Mouse (Mus musculus): Measurements from ENCODE around the gene Ptpn5. TPM values are rescaled to one million over a fixed set of nuclear protein-coding genes. Genes with fewer than 3 reads are reported as not detected.

Ptpn5 gene
- polyA plus RNA-seq, 1 experiment from 2014 or later, result 103 TPM

DNA sequence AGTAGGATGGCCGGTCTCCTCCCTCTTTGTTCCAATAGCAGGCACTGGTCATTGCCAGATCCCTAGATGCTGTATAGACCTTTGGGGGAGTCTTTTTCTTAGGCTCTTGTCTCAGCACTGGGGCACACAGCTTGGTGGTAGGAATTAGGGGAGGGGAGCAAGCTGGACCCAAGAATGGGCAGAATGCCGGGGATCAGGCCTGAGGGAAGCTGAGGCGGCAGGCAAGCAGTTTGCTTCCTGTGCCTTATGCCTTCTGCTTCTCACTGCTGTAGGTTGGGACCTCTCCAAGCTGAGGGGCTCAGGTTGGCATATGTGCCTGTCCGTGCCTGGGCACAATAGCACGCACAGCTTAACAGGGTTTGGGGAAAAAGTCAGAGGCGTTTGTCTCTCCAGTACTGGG, 57.3 kb downstream of the Ptpn5 start:
- H3K27me3 ChIP-seq (replicated peaks; ENCODE audit: control insufficient read depth, insufficient read depth, low read length), result no peaks in the 10 kb centered on the region
- no peak overlapping the region for H3K27ac ChIP-seq (ENCODE audit: low read length)
- no peaks in the 10 kb centered on the region for H3K9me3 ChIP-seq (ENCODE audit: control insufficient read depth, low read length)
- H3K36me3 ChIP-seq (ENCODE audit: control insufficient read depth, insufficient read depth), result no peaks in the 10 kb centered on the region
- ATAC-seq, result no peak
- H3K4me3 ChIP-seq (replicated peaks; ENCODE audit: low read length), result no peak overlapping the region
- 77% methylated on average over 6 of the region's 6 CpGs for WGBS
- no peaks in the 10 kb centered on the region for H3K4me1 ChIP-seq (replicated peaks; ENCODE audit: control insufficient read depth, insufficient read depth, low read length)
- H3K9ac ChIP-seq (replicated peaks; ENCODE audit: low read depth, low read length), result no peak overlapping the region
- H3K4me2 ChIP-seq (ENCODE audit: low read length), result no peak overlapping the region

DNA sequence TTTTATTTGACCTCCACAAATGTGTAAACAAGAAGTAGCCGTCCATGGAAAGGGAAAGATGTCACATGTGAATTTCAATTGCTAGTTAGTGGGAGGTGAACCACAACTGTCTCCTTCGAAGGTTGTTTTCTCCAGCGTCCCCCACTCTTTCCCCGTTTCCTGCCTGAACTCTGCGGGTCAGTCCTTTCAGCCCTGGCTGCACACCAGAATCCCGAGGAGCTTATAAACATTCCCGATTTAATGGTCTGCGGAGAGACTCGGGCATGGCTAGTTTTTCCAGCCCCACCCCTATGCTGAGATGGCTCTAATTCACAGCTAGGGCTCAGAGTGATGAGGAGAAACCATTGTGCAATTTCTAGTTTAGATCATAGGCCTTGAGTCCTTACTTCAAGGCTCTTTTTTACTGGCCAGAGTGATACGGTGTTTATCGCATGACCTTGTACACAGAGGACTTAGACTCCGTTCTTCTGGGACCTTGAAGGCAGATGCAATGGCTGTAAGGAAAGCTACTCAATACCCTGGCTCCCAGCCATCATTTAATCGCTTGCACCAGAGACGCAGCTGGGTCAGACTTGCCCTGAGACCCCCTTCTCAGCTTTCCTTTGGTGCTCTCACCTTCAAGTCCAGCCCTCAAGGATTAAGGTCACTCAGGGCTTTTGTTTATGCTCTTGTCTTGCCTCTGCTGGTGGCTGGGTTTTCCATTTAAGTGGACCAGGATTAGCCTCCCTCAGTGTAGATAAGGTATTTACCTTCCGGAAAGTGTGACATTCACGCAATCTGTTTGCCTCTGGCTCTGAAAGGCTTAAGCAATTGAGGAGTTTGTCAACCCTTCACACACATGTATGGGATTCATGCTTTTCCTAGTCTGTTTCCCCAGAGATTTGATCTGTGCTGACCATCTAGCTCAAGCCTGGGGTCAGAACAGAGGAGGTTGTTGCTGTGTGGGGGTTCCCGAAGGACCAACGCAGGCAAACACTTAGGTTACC, 59.7 kb downstream of the Ptpn5 start:
- Histone ChIP-seq H3K9ac (replicated peaks; ENCODE audit: low read depth, low read length) (no peak overlapping the region), H3K36me3 (ENCODE audit: control insufficient read depth, insufficient read depth) (no peaks in the 10 kb centered on the region), H3K4me2 (ENCODE audit: low read length) (no peak overlapping the region), H3K4me1 (replicated peaks; ENCODE audit: control insufficient read depth, insufficient read depth, low read length) (no peaks in the 10 kb centered on the region), H3K9me3 (ENCODE audit: control insufficient read depth, low read length) (no peaks in the 10 kb centered on the region), H3K4me3 (replicated peaks; ENCODE audit: low read length) (no peak overlapping the region), H3K27ac (ENCODE audit: low read length) (no peak overlapping the region), H3K27me3 (replicated peaks; ENCODE audit: control insufficient read depth, insufficient read depth, low read length) (no peaks in the 10 kb centered on the region)
- 56% methylated on average over 18 of the region's 18 CpGs for WGBS
- no peak for ATAC-seq

DNA sequence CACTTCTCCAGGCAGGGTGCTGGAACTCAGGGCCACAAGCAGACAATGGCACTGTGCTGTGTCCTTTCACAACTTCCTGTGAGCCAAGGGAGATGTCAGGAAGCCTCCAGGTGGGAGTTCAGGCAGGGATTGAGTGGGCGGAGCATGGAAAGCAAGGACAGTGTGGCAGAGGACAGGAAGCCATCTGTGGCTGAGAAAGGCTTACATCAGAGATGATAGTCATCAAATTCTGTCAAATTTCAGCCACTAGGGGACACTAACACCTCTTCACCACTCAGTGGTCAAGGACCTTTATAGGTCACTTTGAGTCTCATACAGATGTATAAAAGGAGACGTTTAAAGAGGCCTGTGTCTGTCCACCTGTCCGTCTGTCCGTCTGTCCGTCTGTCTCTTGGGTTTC, 60.9 kb downstream of the Ptpn5 start:
- 75% methylated on average over 5 of the region's 5 CpGs for WGBS
- H3K27ac ChIP-seq (ENCODE audit: low read length), result no peak overlapping the region
- no peaks in the 10 kb centered on the region for H3K9me3 ChIP-seq (ENCODE audit: control insufficient read depth, low read length)
- H3K9ac ChIP-seq (replicated peaks; ENCODE audit: low read depth, low read length), result no peak overlapping the region
- H3K4me2 ChIP-seq (ENCODE audit: low read length), result no peak overlapping the region
- no peaks in the 10 kb centered on the region for H3K4me1 ChIP-seq (replicated peaks; ENCODE audit: control insufficient read depth, insufficient read depth, low read length)
- no peaks in the 10 kb centered on the region for H3K27me3 ChIP-seq (replicated peaks; ENCODE audit: control insufficient read depth, insufficient read depth, low read length)
- no peak for ATAC-seq
- H3K36me3 ChIP-seq (ENCODE audit: control insufficient read depth, insufficient read depth), result no peaks in the 10 kb centered on the region
- H3K4me3 ChIP-seq (replicated peaks; ENCODE audit: low read length), result no peak overlapping the region

DNA sequence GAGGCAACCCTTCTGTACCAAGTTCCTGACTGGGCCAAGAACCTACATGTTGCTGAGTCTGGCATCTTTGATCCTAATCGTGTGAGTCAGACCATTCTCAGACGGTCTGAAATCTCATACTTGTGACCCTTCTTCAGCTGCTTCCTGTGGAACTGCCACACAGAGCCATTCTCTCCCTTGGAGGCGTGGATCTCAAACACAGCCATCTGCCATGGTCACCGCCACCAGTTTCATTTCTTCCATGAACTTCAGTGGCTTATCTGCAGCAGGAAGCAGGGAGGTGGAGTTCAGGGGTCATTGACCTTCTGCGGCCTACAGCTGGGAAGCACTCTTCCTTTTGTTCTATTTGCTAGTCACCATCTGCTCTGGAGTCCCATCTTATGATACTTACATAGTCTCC, 65.6 kb downstream of the Ptpn5 start:
- WGBS, result 86% methylated on average over 5 of the region's 5 CpGs
- Histone ChIP-seq H3K27me3 (replicated peaks; ENCODE audit: control insufficient read depth, insufficient read depth, low read length) (no peaks in the 10 kb centered on the region), H3K4me1 (replicated peaks; ENCODE audit: control insufficient read depth, insufficient read depth, low read length) (no peaks in the 10 kb centered on the region), H3K9me3 (ENCODE audit: control insufficient read depth, low read length) (no peaks in the 10 kb centered on the region), H3K9ac (replicated peaks; ENCODE audit: low read depth, low read length) (no peak overlapping the region), H3K4me3 (replicated peaks; ENCODE audit: low read length) (no peak overlapping the region), H3K36me3 (ENCODE audit: control insufficient read depth, insufficient read depth) (no peaks in the 10 kb centered on the region), H3K4me2 (ENCODE audit: low read length) (no peak overlapping the region), H3K27ac (ENCODE audit: low read length) (no peak overlapping the region)
- ATAC-seq, result no peak

DNA sequence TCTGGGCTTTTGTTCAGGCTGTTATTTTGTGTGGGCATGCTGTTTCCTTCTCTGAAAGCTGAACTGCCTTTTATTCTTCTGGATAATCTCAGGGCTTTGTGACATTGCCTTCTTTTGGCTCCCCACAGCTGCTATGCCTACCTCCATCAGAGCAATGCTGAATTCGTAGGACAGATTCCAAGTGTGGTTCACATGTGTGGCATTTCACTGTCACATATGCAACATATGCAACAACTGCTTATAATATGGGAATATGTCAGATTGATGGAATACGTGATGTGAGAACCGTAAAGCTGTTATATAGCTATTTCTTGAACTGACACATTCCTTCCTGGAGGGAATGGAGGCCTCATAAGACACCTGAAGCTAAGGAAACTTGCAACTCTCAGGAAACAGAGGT, 66.5 kb downstream of the Ptpn5 start:
- Histone ChIP-seq H3K36me3 (ENCODE audit: control insufficient read depth, insufficient read depth) (no peaks in the 10 kb centered on the region), H3K9ac (replicated peaks; ENCODE audit: low read depth, low read length) (no peak overlapping the region), H3K4me3 (replicated peaks; ENCODE audit: low read length) (no peak overlapping the region), H3K27ac (ENCODE audit: low read length) (no peak overlapping the region), H3K27me3 (replicated peaks; ENCODE audit: control insufficient read depth, insufficient read depth, low read length) (no peaks in the 10 kb centered on the region), H3K4me1 (replicated peaks; ENCODE audit: control insufficient read depth, insufficient read depth, low read length) (no peaks in the 10 kb centered on the region), H3K9me3 (ENCODE audit: control insufficient read depth, low read length) (no peaks in the 10 kb centered on the region), H3K4me2 (ENCODE audit: low read length) (no peak overlapping the region)
- ATAC-seq, result no peak
- 79% methylated on average over 3 of the region's 3 CpGs for WGBS

DNA sequence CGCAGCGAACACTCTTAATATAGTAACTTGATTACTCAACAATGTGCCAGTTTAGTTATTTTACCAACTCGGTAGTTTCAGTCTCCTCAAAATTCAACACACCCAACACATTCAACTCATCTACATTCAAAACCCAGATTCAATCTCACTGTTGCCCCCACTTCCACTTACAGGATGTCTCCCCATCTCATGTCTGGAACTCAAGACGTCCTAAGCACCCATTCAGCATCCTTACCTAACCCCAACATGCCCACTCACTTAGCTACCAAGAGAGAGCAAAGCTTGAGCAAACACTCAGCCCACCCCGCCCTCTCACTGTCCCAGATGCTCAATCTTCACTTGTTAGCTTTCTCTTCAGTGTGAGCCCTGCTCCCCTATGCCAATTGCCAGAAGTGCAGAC, 71.9 kb downstream of the Ptpn5 start:
- no peaks in the 10 kb centered on the region for H3K4me1 ChIP-seq (replicated peaks; ENCODE audit: control insufficient read depth, insufficient read depth, low read length)
- ATAC-seq, result no peak
- H3K36me3 ChIP-seq (ENCODE audit: control insufficient read depth, insufficient read depth), result no peaks in the 10 kb centered on the region
- H3K4me2 ChIP-seq (ENCODE audit: low read length), result no peak overlapping the region
- no peak overlapping the region for H3K4me3 ChIP-seq (replicated peaks; ENCODE audit: low read length)
- WGBS, result 86% methylated on average over 5 of the region's 5 CpGs
- H3K27me3 ChIP-seq (replicated peaks; ENCODE audit: control insufficient read depth, insufficient read depth, low read length), result no peaks in the 10 kb centered on the region
- H3K9me3 ChIP-seq (ENCODE audit: control insufficient read depth, low read length), result no peaks in the 10 kb centered on the region
- H3K27ac ChIP-seq (ENCODE audit: low read length), result no peak overlapping the region
- no peak overlapping the region for H3K9ac ChIP-seq (replicated peaks; ENCODE audit: low read depth, low read length)

DNA sequence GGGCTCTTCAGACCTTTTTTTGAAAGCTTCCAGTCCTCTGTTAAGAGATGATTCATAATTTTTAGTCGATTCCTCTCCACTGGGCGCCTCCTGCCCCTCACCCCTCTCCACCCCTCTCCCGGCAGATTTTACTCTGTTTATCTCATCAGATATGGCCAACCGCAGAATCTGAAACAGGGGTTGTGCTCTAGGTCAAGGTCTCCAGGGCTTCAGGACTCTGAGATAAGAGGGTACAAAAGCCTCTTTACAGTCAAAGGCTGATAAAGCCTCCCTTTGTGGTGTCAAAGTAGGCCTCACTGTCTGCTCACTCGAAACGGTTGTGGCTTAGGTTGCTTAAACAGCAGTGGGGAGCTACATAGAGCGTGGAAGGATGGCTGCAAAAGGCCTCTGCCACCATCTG, 74.1 kb downstream of the Ptpn5 start:
- no peak for ATAC-seq
- H3K4me3 ChIP-seq (replicated peaks; ENCODE audit: low read length), result no peak overlapping the region
- no peak overlapping the region for H3K27ac ChIP-seq (ENCODE audit: low read length)
- no peaks in the 10 kb centered on the region for H3K27me3 ChIP-seq (replicated peaks; ENCODE audit: control insufficient read depth, insufficient read depth, low read length)
- no peak overlapping the region for H3K9ac ChIP-seq (replicated peaks; ENCODE audit: low read depth, low read length)
- no peaks in the 10 kb centered on the region for H3K9me3 ChIP-seq (ENCODE audit: control insufficient read depth, low read length)
- no peaks in the 10 kb centered on the region for H3K4me1 ChIP-seq (replicated peaks; ENCODE audit: control insufficient read depth, insufficient read depth, low read length)
- no peaks in the 10 kb centered on the region for H3K36me3 ChIP-seq (ENCODE audit: control insufficient read depth, insufficient read depth)
- H3K4me2 ChIP-seq (ENCODE audit: low read length), result no peak overlapping the region
- 88% methylated on average over 7 of the region's 7 CpGs for WGBS

DNA sequence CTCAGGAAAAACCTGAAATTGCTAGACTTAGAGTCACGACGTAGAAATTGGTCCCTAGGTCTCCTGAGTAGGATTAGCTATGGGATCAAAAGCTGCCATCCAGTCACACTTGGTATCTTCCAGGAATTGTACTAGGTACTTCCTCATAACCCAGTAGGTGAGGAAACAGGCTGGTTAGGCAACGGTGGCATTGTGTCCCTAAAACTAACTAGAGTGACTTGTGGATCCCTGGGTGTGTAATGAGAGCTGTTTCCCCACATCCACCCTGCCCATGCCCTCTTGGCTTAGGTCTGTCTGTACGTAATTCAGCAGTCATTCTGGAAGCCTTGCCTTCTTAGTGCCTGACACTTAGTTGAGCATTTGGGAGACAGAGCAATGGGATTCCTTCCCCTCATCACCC, 77.2 kb downstream of the Ptpn5 start:
- H3K4me1 ChIP-seq (replicated peaks; ENCODE audit: control insufficient read depth, insufficient read depth, low read length), result peaks cover 13% of the 10 kb centered on the region
- 90% methylated on average over 4 of the region's 4 CpGs for WGBS
- H3K4me3 ChIP-seq (replicated peaks; ENCODE audit: low read length), result no peak overlapping the region
- no peak for ATAC-seq
- no peaks in the 10 kb centered on the region for H3K27me3 ChIP-seq (replicated peaks; ENCODE audit: control insufficient read depth, insufficient read depth, low read length)
- no peak overlapping the region for H3K4me2 ChIP-seq (ENCODE audit: low read length)
- H3K9ac ChIP-seq (replicated peaks; ENCODE audit: low read depth, low read length), result no peak overlapping the region
- H3K9me3 ChIP-seq (ENCODE audit: control insufficient read depth, low read length), result no peaks in the 10 kb centered on the region
- 0 out of 2 replicates have a peak, but pooled peaks cover 6% of the 10 kb centered on the region for H3K36me3 ChIP-seq (ENCODE audit: control insufficient read depth, insufficient read depth)
- no peak overlapping the region for H3K27ac ChIP-seq (ENCODE audit: low read length)

DNA sequence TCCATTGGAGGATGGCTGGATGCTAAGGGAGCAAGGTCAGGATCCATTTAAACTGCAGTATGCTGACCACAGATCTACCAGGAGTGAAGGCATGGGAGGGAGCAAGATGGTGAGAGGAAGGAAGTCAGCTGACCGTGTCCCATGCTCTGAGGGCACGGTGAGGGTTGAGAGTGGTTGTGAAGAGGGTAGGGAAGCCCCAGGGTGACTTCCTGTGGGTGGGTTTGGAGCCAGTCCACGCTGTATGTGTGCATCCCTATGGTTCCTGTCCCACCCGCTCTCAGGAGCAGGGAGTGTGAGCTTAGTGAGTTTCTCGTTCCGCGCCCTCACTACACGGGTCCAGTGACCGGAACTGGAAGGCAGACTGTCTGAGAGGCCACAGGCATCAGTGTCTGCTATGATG, 77.7 kb downstream of the Ptpn5 start:
- H3K27ac ChIP-seq (ENCODE audit: low read length), result no peak overlapping the region
- no peaks in the 10 kb centered on the region for H3K27me3 ChIP-seq (replicated peaks; ENCODE audit: control insufficient read depth, insufficient read depth, low read length)
- H3K9me3 ChIP-seq (ENCODE audit: control insufficient read depth, low read length), result no peaks in the 10 kb centered on the region
- H3K4me2 ChIP-seq (ENCODE audit: low read length), result no peak overlapping the region
- H3K9ac ChIP-seq (replicated peaks; ENCODE audit: low read depth, low read length), result no peak overlapping the region
- WGBS, result 88% methylated on average over 9 of the region's 9 CpGs
- no peak for ATAC-seq
- 0 out of 2 replicates have a peak, but pooled peaks cover 6% of the 10 kb centered on the region for H3K36me3 ChIP-seq (ENCODE audit: control insufficient read depth, insufficient read depth)
- H3K4me3 ChIP-seq (replicated peaks; ENCODE audit: low read length), result no peak overlapping the region
- H3K4me1 ChIP-seq (replicated peaks; ENCODE audit: control insufficient read depth, insufficient read depth, low read length), result peaks cover 16% of the 10 kb centered on the region

Data from forebrain, embryonic 16.5 days (tissue).